Mouse (Mus musculus): ENCODE data around the gene Shisa2. TPM values are rescaled to one million over a fixed set of nuclear protein-coding genes. Genes with fewer than 3 reads are reported as not detected.
A peak's percentile ranks its signal among the peaks of the same experiment; 100 is the strongest.
"Not testable (repeated sequence)": the region's sequence is repeated elsewhere in the genome, so short reads cannot be mapped to it uniquely, and the experiment has no call there.

Gene Shisa2
- polyA plus RNA-seq, 1 experiment from 2014 or later = 18.0 TPM

- no peaks in the 10 kb centered on the region for H3K4me1 ChIP-seq (replicated peaks; ENCODE audit: control insufficient read depth, insufficient read depth, low read length)
- no peaks in the 10 kb centered on the region for H3K36me3 ChIP-seq (ENCODE audit: control insufficient read depth, insufficient read depth, low read length)
- H3K4me3 ChIP-seq (ENCODE audit: low read depth, low read length) = no peak overlapping the region
- H3K4me2 ChIP-seq (ENCODE audit: low read length) = no peak overlapping the region
- WGBS = 63% methylated on average over 5 of the region's 5 CpGs
- no peaks in the 10 kb centered on the region for H3K9me3 ChIP-seq (ENCODE audit: control insufficient read depth, low read length)
- no peak overlapping the region for H3K9ac ChIP-seq (ENCODE audit: low read length)
- ATAC-seq (replicated peaks; ENCODE audit: low FRiP score, low TSS enrichment, low read depth) (no peak), DNase-seq (ENCODE audit: low spot score) (no peak)
- H3K27ac ChIP-seq (ENCODE audit: low read depth) = no peak overlapping the region
- no peaks in the 10 kb centered on the region for H3K27me3 ChIP-seq (replicated peaks; ENCODE audit: control insufficient read depth, insufficient read depth, low read length)
Observed at GRCm38 (mm10) chr14:59604002-59604645, 21.0 kb upstream of the Shisa2 start.

GRCm38 (mm10) chr14:59605671-59606353, 19.3 kb upstream of the Shisa2 start:
- DNase-seq (ENCODE audit: low spot score) = peak; percentile 90
- Histone ChIP-seq H3K36me3 (ENCODE audit: control insufficient read depth, insufficient read depth, low read length) (no peaks in the 10 kb centered on the region), H3K27me3 (replicated peaks; ENCODE audit: control insufficient read depth, insufficient read depth, low read length) (no peaks in the 10 kb centered on the region), H3K9me3 (ENCODE audit: control insufficient read depth, low read length) (no peaks in the 10 kb centered on the region), H3K27ac (ENCODE audit: low read depth) (no peak overlapping the region), H3K9ac (ENCODE audit: low read length) (no peak overlapping the region), H3K4me2 (ENCODE audit: low read length) (no peak overlapping the region), H3K4me3 (ENCODE audit: low read depth, low read length) (no peak overlapping the region), H3K4me1 (replicated peaks; ENCODE audit: control insufficient read depth, insufficient read depth, low read length) (no peaks in the 10 kb centered on the region)
- peak; percentile 68; the same call in 1 of the 2 replicates for ATAC-seq (replicated peaks; ENCODE audit: low FRiP score, low TSS enrichment, low read depth)
- WGBS = 24% methylated on average over 5 of the region's 5 CpGs

DNA sequence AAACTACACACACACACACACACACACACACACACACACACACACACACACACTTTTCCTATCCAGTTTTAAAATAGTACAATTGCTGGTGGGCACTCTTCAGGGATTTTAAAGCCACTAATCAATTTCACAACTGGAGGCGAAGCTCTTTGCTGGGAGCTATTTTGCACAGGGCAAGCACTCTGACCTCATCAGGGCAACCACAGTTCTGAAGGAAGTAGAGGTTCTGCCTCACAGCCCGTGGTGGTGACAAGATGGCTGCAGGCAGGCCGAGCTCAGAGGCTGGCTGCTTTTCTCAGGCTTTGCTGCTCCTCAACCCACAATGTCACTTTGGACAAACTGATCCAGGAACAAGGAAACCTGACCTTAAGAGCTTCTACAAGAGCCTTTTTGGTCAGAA, 18.1 kb upstream of the Shisa2 start:
- ATAC-seq (replicated peaks; ENCODE audit: low FRiP score, low TSS enrichment, low read depth) = no peak
- Histone ChIP-seq H3K9ac (ENCODE audit: low read length) (no peak overlapping the region), H3K27me3 (replicated peaks; ENCODE audit: control insufficient read depth, insufficient read depth, low read length) (no peaks in the 10 kb centered on the region), H3K9me3 (ENCODE audit: control insufficient read depth, low read length) (no peaks in the 10 kb centered on the region), H3K4me1 (replicated peaks; ENCODE audit: control insufficient read depth, insufficient read depth, low read length) (no peaks in the 10 kb centered on the region), H3K27ac (ENCODE audit: low read depth) (no peak overlapping the region), H3K4me2 (ENCODE audit: low read length) (no peak overlapping the region), H3K4me3 (ENCODE audit: low read depth, low read length) (no peak overlapping the region), H3K36me3 (ENCODE audit: control insufficient read depth, insufficient read depth, low read length) (no peaks in the 10 kb centered on the region)
- DNase-seq (ENCODE audit: low spot score) = no peak
- 56% methylated on average over 3 of the region's 3 CpGs for WGBS

DNA sequence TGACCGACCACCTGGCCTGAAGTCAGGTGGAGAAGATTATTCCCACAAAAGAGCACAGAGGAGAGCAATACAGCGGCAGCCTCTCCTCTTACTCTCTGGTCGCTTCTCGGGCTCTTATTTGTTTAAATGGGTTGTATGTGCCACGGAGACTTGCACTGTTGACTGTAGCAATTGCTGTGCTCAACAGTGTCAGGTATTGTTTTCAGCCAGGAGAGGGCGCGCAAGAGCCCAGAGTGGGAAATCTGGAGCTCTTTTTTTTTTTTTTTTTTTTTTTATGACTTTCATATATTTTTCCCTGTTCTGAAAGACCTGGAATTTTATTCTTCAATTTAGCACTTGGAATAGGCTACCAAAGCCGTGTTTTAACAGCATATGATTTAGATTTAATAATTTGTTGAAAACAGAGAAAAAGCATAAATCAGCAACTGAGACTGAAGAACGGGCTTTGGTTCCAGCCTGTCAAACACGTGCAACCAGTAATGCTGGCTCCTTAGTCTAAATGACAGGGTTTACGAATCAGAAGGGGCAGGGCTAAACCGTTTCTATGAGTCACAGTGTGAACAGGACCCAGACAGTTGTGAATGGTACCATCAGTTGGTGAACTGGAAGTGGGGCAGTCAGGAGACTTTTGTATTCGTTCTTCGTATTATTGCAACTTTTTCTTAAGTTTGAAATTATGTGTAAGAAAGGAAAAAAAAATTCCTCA, 12.0 kb upstream of the Shisa2 start:
- 50% methylated on average over 14 of the region's 14 CpGs for WGBS
- no peaks in the 10 kb centered on the region for H3K36me3 ChIP-seq (ENCODE audit: control insufficient read depth, insufficient read depth, low read length)
- H3K9ac ChIP-seq (ENCODE audit: low read length) = no peak overlapping the region
- H3K27me3 ChIP-seq (replicated peaks; ENCODE audit: control insufficient read depth, insufficient read depth, low read length) = no peaks in the 10 kb centered on the region
- no peak overlapping the region for H3K27ac ChIP-seq (ENCODE audit: low read depth)
- no peaks in the 10 kb centered on the region for H3K9me3 ChIP-seq (ENCODE audit: control insufficient read depth, low read length)
- ATAC-seq (replicated peaks; ENCODE audit: low FRiP score, low TSS enrichment, low read depth) (no peak), DNase-seq (ENCODE audit: low spot score) (peak; percentile 77)
- no peak overlapping the region for H3K4me3 ChIP-seq (ENCODE audit: low read depth, low read length)
- H3K4me1 ChIP-seq (replicated peaks; ENCODE audit: control insufficient read depth, insufficient read depth, low read length) = 0 out of 2 replicates have a peak, but pooled peaks cover 2% of the 10 kb centered on the region
- H3K4me2 ChIP-seq (ENCODE audit: low read length) = no peak overlapping the region

- not testable (repeated sequence) for H3K27ac ChIP-seq (ENCODE audit: low read depth); H3K36me3 ChIP-seq (ENCODE audit: control insufficient read depth, insufficient read depth, low read length); H3K4me2 ChIP-seq (ENCODE audit: low read length); H3K4me1 ChIP-seq (replicated peaks; ENCODE audit: control insufficient read depth, insufficient read depth, low read length); H3K9ac ChIP-seq (ENCODE audit: low read length); H3K27me3 ChIP-seq (replicated peaks; ENCODE audit: control insufficient read depth, insufficient read depth, low read length); H3K4me3 ChIP-seq (ENCODE audit: low read depth, low read length); ATAC-seq (replicated peaks; ENCODE audit: low FRiP score, low TSS enrichment, low read depth); H3K9me3 ChIP-seq (ENCODE audit: control insufficient read depth, low read length); DNase-seq (ENCODE audit: low spot score)
- 84% methylated on average over 3 of the region's 3 CpGs for WGBS
Observed at GRCm38 (mm10) chr14:59614149-59614548, 11.0 kb upstream of the Shisa2 start.

DNA sequence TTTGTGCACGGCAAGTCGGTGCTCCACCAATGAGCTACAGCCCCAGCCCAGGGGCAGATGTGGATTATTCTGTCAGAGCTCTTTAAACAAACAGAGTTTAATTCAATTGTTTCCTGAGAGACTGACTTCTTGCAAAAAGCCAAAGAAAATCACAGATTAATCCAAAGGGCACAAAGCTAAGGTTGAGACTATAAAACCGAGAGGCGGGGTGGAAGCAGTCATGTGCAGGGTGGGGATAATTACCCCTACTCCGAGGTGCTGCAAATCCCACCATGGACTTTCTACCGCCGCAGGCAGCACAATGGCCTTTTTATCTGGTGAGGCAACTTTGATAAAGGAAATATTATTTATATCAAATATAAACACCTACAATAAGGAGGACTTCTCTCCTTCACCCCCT, 8.3 kb upstream of the Shisa2 start:
- no peaks in the 10 kb centered on the region for H3K27me3 ChIP-seq (replicated peaks; ENCODE audit: control insufficient read depth, insufficient read depth, low read length)
- no peaks in the 10 kb centered on the region for H3K9me3 ChIP-seq (ENCODE audit: control insufficient read depth, low read length)
- H3K27ac ChIP-seq (ENCODE audit: low read depth) = no peak overlapping the region
- no peak overlapping the region for H3K4me3 ChIP-seq (ENCODE audit: low read depth, low read length)
- DNase-seq (ENCODE audit: low spot score) = no peak
- 0 out of 2 replicates have a peak, but pooled peaks cover 2% of the 10 kb centered on the region for H3K4me1 ChIP-seq (replicated peaks; ENCODE audit: control insufficient read depth, insufficient read depth, low read length)
- no peaks in the 10 kb centered on the region for H3K36me3 ChIP-seq (ENCODE audit: control insufficient read depth, insufficient read depth, low read length)
- WGBS = 53% methylated on average over 7 of the region's 7 CpGs
- no peak overlapping the region for H3K9ac ChIP-seq (ENCODE audit: low read length)
- H3K4me2 ChIP-seq (ENCODE audit: low read length) = no peak overlapping the region
- no peak for ATAC-seq (replicated peaks; ENCODE audit: low FRiP score, low TSS enrichment, low read depth)

DNA sequence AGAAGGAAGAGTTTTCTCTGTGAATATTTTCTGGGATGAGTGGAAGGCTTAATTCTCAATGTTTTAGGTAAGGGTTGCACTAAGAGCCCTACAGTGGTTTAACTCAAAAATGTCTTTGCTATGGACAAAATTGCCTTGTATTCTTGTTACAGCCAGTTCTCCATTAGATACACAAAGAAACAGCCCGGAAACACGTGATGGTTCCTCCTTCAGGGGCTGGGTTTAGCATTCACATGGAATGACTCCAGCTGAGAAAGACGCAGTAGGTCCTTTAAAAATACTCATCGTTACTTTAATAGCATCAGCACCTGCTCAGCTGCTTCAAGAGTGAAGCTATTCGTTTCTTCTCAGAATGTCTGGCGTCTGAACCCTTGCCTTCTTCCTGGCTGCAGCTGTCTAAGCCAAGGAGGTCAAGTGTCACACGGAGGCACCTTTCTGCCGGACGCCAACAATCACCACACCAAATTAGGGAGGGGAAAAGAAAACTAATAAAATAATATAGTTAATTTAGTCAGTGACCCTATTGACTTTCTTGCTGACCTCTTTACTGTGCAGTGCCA, 702 bp upstream of the Shisa2 start:
- WGBS = 36% methylated on average over 9 of the region's 9 CpGs
- Histone ChIP-seq H3K9me3 (ENCODE audit: control insufficient read depth, low read length) (no peaks in the 10 kb centered on the region), H3K27ac (ENCODE audit: low read depth) (no peak overlapping the region), H3K4me1 (replicated peaks; ENCODE audit: control insufficient read depth, insufficient read depth, low read length) (peaks cover 12% of the 10 kb centered on the region), H3K27me3 (replicated peaks; ENCODE audit: control insufficient read depth, insufficient read depth, low read length) (peaks cover 8% of the 10 kb centered on the region; the same call in 1 of the 2 replicates), H3K36me3 (ENCODE audit: control insufficient read depth, insufficient read depth, low read length) (peaks cover under 1% of the 10 kb centered on the region), H3K4me2 (ENCODE audit: low read length) (peak overlapping the region; percentile 72), H3K9ac (ENCODE audit: low read length) (no peak overlapping the region), H3K4me3 (ENCODE audit: low read depth, low read length) (no peak overlapping the region)
- no peak for ATAC-seq (replicated peaks; ENCODE audit: low FRiP score, low TSS enrichment, low read depth)
- DNase-seq (ENCODE audit: low spot score) = no peak

- Histone ChIP-seq H3K27ac (ENCODE audit: low read depth) (peak overlapping the region; percentile 73), H3K9me3 (ENCODE audit: control insufficient read depth, low read length) (no peaks in the 10 kb centered on the region), H3K27me3 (replicated peaks; ENCODE audit: control insufficient read depth, insufficient read depth, low read length) (peaks cover 8% of the 10 kb centered on the region; the same call in 1 of the 2 replicates), H3K36me3 (ENCODE audit: control insufficient read depth, insufficient read depth, low read length) (peaks cover 10% of the 10 kb centered on the region), H3K4me1 (replicated peaks; ENCODE audit: control insufficient read depth, insufficient read depth, low read length) (peaks cover 12% of the 10 kb centered on the region), H3K4me3 (ENCODE audit: low read depth, low read length) (peak overlapping the region; percentile 62), H3K4me2 (ENCODE audit: low read length) (peak overlapping the region; percentile 72), H3K9ac (ENCODE audit: low read length) (peak overlapping the region; percentile 70)
- WGBS = under 1% methylated on average over 51 of the region's 51 CpGs
- ATAC-seq (replicated peaks; ENCODE audit: low FRiP score, low TSS enrichment, low read depth) (peak; percentile 28; the same call in 1 of the 2 replicates), DNase-seq (ENCODE audit: low spot score) (peak; percentile 86)
Observed at GRCm38 (mm10) chr14:59625806-59626364, 777 bp downstream of the Shisa2 start.
